Mouse (Mus musculus) kidney, postnatal 10 days (tissue): ENCODE results near the gene Col15a1.

Experiments
- DNase-seq: peaks from one replicate; pipeline ENCODE4 v3.0.0; 2021; ENCODE audit warnings: mixed read lengths

Col15a1 gene

GRCm38 (mm10) chr4:47353416-47354111 lies 145.6 kb downstream of the Col15a1 start:
- peak; percentile 86 for DNase-seq

GRCm38 (mm10) chr4:47354304-47354703 lies 146.3 kb downstream of the Col15a1 start:
- DNase-seq: no peak

- DNase-seq: no peak
Measured at GRCm38 (mm10) chr4:47362662-47363061, 154.7 kb downstream of the Col15a1 start.
